Mouse (Mus musculus) heart, adult 2 months (tissue): Measurements from ENCODE around the gene Tmem237.

ENCODE experiments used
- CTCF ChIP-seq: fragments of 200-600 bp; IDR thresholded peaks from 2 replicates; pipeline ENCODE4 v1.8.1; 2022; ENCODE audit warnings: antibody characterized with exemption, mild to moderate bottlenecking, moderate library complexity
- POLR2A ChIP-seq: fragments of 200-500 bp; IDR thresholded peaks from 2 replicates; pipeline ENCODE4 v1.6.1; 2011; ENCODE audit warnings: mild to moderate bottlenecking, low read depth, low read length, control low read depth; ENCODE audit not compliant: insufficient read depth

- no peak for TF ChIP-seq POLR2A
- TF ChIP-seq CTCF, result no peak
Observed at GRCm38 (mm10) chr1:59166232-59166905, 46.2 kb upstream of the Tmem237 start.
